23 mouse cellular contexts compared by ENCODE assay signal in genomic region chr1:39592090-39592489, GRCm38 (mm10). TPM values are rescaled to one million over a fixed set of nuclear protein-coding genes. Genes with fewer than 3 reads are reported as not detected.
A peak's percentile ranks its signal among the peaks of the same experiment; 100 is the strongest.
DNase-seq lines count a peak whose midpoint lies in the region; TF ChIP-seq lines count a peak whose summit lies in the region.
"Had no signal": no experiment of that assay in that cellular context is flagged by ENCODE, and none has a peak within 500 bp of the region (broad histone marks: within the 10 kb centered on the region; RNA-seq: fewer than 3 reads in every experiment).

No protein-coding gene starts in this region.

- peak overlapping the region; percentile 84 for H3K27ac ChIP-seq in liver, adult 2 months (replicated peaks; ENCODE audit: insufficient read depth, low read depth, low read length)
- H3K27ac ChIP-seq: embryonic facial prominence, embryonic 10.5 days; heart, embryonic 13.5 days; hindbrain, postnatal 0 days; layer of hippocampus, adult 2 months; limb, embryonic 13.5 days; lung, embryonic 15.5 days; stomach, postnatal 0 days had no signal

- WGBS in liver, adult 2 months = 14% methylated on average over 4 of the region's 4 CpGs

- peak overlapping the region; percentile 19 for H3K4me3 ChIP-seq in liver, adult 2 months (ENCODE audit: insufficient read depth, low read depth, low read length)
- H3K4me3 ChIP-seq: embryonic facial prominence, embryonic 10.5 days; heart, embryonic 13.5 days; layer of hippocampus, adult 2 months; limb, embryonic 13.5 days; lung, embryonic 15.5 days; megakaryocyte, embryonic 14.5 days had no signal

- no peak for TF ChIP-seq CTCF in liver, adult 2 months (IDR thresholded peaks at IDR 0.05; ENCODE audit: low read depth, low read length)

- H3K79me2 ChIP-seq in liver, adult 2 months (ENCODE audit: control insufficient read depth, insufficient read depth, low read length) = peaks cover 3% of the 10 kb centered on the region; the same call in 1 of the 2 replicates

- no peak for TF ChIP-seq POLR2A in liver, adult 2 months (IDR thresholded peaks at IDR 0.05; ENCODE audit: extremely low read depth, insufficient read depth, low read length)

- peak; percentile 96 for DNase-seq in liver, adult 2 months (ENCODE audit: extremely low read depth, low read depth, low spot score)
- DNase-seq in liver = no peak
- peak; percentile 81 for DNase-seq in kidney, adult 9 months
- peak; percentile 65 to 79 for DNase-seq in kidney, postnatal 36 days
- peak; percentile 76 for DNase-seq in yolk sac, embryonic 10.5 days (ENCODE audit: low spot score)
- no peak for DNase-seq in cerebellum, postnatal 4 days (ENCODE audit: low spot score in 2 of 2)
- no peak for DNase-seq in testis, postnatal 14 days (ENCODE audit: low spot score)
- DNase-seq: adrenal gland, adult 8-10 months; cerebellum, adult 2 months; gastrocnemius, postnatal 14 days; heart, adult 18-20 months; heart, postnatal 14 days; lung, postnatal 36 days; midbrain, embryonic 14.5 days had no signal

- H3K4me1 ChIP-seq in liver, adult 2 months (ENCODE audit: control insufficient read depth, insufficient read depth, low read length) = peaks cover 14% of the 10 kb centered on the region
- H3K4me1 ChIP-seq: embryonic facial prominence, embryonic 10.5 days; heart, embryonic 13.5 days; lung, embryonic 15.5 days; megakaryocyte, embryonic 14.5 days had no signal

- peak overlapping the region; percentile 64 for H3K9ac ChIP-seq in liver, adult 2 months (ENCODE audit: low read depth, low read length)
- H3K9ac ChIP-seq: heart, embryonic 13.5 days; limb, embryonic 13.5 days; lung, embryonic 15.5 days had no signal

- H3K36me3 ChIP-seq in liver, adult 2 months (ENCODE audit: control insufficient read depth, insufficient read depth, low read length) = no peaks in the 10 kb centered on the region
- H3K36me3 ChIP-seq: embryonic facial prominence, embryonic 10.5 days; heart, embryonic 13.5 days; limb, embryonic 13.5 days; lung, embryonic 15.5 days had no signal

- H3K27me3 ChIP-seq in liver, adult 2 months (ENCODE audit: control insufficient read depth, insufficient read depth, low read length) = no peaks in the 10 kb centered on the region
- H3K27me3 ChIP-seq: heart, embryonic 13.5 days; limb, embryonic 13.5 days; lung, embryonic 15.5 days; megakaryocyte, embryonic 14.5 days had no signal

RNA-seq across cellular contexts. Expression of gene Rnf149, which starts 14.9 kb away (rescaled TPM):
- total RNA-seq in liver, adult 2 months (2014; rRNA removed) = 83.6 and 84.2 TPM in 2 replicates
- polyA plus RNA-seq in liver, adult 2 months (2012; rRNA removed) = 58.9 and 66.0 TPM in 2 replicates

RNA-seq across cellular contexts. Expression of gene Cnot11, which starts 57.3 kb away (rescaled TPM):
- 6.8 and 7.7 TPM in 2 replicates for total RNA-seq in liver, adult 2 months (2014; rRNA removed)
- 9.3 and 9.9 TPM in 2 replicates for polyA plus RNA-seq in liver, adult 2 months (2012; rRNA removed)

RNA-seq across cellular contexts. Expression of gene Creg2, which starts 59.2 kb away (rescaled TPM):
- total RNA-seq in liver, adult 2 months (2014; rRNA removed) = not detected in 2 replicates
- polyA plus RNA-seq in liver, adult 2 months (2012; rRNA removed) = not detected in 2 replicates
- total RNA-seq: common myeloid progenitor, adult 5-6 weeks; heart, postnatal 14 days had no signal
- polyA plus RNA-seq: heart, embryonic 13.5 days had no signal

Comparison
In these comparisons a context has a peak if more than half of its experiments do, and no peak if none do; other contexts are left out.
1. DNase-seq: peak in liver, adult 2 months (single experiment), kidney, adult 9 months (single experiment), kidney, postnatal 36 days (2 of 2) and yolk sac, embryonic 10.5 days (single experiment); none in liver (single experiment), cerebellum, postnatal 4 days (0 of 2) and testis, postnatal 14 days (single experiment).